Mouse (Mus musculus) limb, embryonic 13.5 days (tissue): Measurements from ENCODE around the gene Sik1. TPM values are rescaled to one million over a fixed set of nuclear protein-coding genes. Genes with fewer than 3 reads are reported as not detected.

ENCODE experiments used
- ATAC-seq: fragments of 200-750 bp; cut with Nextera tagmentation; 2 replicates; pipeline ENCODE4 v1.8.0; 2017; ENCODE audit warnings: low read depth, moderate number of reproducible peaks, moderate TSS enrichment; ENCODE audit not compliant: low FRiP score
- H3K27ac ChIP-seq: fragments of 300-500 bp; sonication (generic); 2 replicates; pipeline ENCODE4 v1.5.1; 2015; ENCODE audit warnings: inconsistent platforms, mild to moderate bottlenecking, moderate library complexity
- H3K27me3 ChIP-seq: fragments of 300-500 bp; sonication (generic); 2 replicates; pipeline ENCODE4 v1.6.1; 2015; ENCODE audit warnings: mild to moderate bottlenecking, inconsistent platforms
- H3K36me3 ChIP-seq: fragments of 300-500 bp; sonication (generic); 2 replicates; pipeline ENCODE4 v1.6.1; 2015; ENCODE audit warnings: inconsistent platforms, mild to moderate bottlenecking, moderate library complexity
- H3K4me1 ChIP-seq: fragments of 300-500 bp; sonication (generic); 2 replicates; pipeline ENCODE4 v1.6.1; 2015; ENCODE audit warnings: inconsistent platforms
- H3K4me2 ChIP-seq: fragments of 300-500 bp; sonication (generic); replicated peaks from 2 replicates; pipeline ENCODE4 v1.6.1; 2015; ENCODE audit warnings: inconsistent platforms, mild to moderate bottlenecking, moderate library complexity
- H3K4me3 ChIP-seq: fragments of 300-500 bp; sonication (generic); 2 replicates; pipeline ENCODE4 v1.5.1; 2015; ENCODE audit warnings: moderate library complexity, mild to moderate bottlenecking, inconsistent platforms
- H3K9ac ChIP-seq: fragments of 300-500 bp; sonication (generic); 2 replicates; pipeline ENCODE4 v1.6.1; 2015; ENCODE audit warnings: mild to moderate bottlenecking, inconsistent platforms
- H3K9me3 ChIP-seq: fragments of 300-500 bp; sonication (generic); 2 replicates; pipeline ENCODE4 v1.6.1; 2016; ENCODE audit warnings: inconsistent platforms
- WGBS: fragments of 180-500 bp; shearing (Covaris S2); methylation state at CpG from one replicate; pipeline ENCODE4 v1.1.7; 2015; 5-methylcytosine and 5-hydroxymethylcytosine counted together
- polyA plus RNA-seq: library from polyadenylated mRNA; unstranded; fragments of >200 nt; fragmentation: Nextera tagmentation; extraction: Ambion mirVana; gene quantifications from 2 replicates; pipeline ENCODE4 v1.2.1, GENCODE M21; 2015

The Sik1 gene
- polyA plus RNA-seq, 1 experiment from 2014 or later: 14.3 TPM

DNA sequence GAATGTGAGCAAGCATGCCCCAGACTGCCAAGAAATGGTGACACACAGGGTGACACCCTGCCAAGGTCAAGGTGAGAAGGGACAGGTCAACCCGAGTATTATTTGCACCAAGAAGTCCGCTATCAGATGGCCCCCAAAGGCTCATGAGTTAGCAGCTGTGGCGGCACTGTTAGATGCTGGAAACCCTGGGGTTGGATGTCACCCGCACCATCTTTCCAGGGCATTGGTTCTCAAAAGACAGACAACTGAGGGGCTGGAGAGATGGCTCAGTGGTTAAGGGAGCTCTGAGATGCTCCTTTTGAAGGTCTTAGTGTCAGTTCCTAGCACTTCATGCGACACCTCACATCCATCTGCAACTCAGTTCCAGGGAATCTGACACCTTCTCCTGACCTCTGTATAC lies 6.1 kb upstream of the Sik1 start:
- Histone ChIP-seq H3K9me3 (no peaks in the 10 kb centered on the region), H3K27me3 (no peaks in the 10 kb centered on the region), H3K36me3 (no peaks in the 10 kb centered on the region), H3K4me1 (peaks cover 10% of the 10 kb centered on the region), H3K27ac (no peak overlapping the region), H3K4me3 (no peak overlapping the region), H3K9ac (no peak overlapping the region), H3K4me2 (no peak overlapping the region)
- WGBS: 92% methylated on average over 5 of the region's 5 CpGs
- ATAC-seq: no peak

DNA sequence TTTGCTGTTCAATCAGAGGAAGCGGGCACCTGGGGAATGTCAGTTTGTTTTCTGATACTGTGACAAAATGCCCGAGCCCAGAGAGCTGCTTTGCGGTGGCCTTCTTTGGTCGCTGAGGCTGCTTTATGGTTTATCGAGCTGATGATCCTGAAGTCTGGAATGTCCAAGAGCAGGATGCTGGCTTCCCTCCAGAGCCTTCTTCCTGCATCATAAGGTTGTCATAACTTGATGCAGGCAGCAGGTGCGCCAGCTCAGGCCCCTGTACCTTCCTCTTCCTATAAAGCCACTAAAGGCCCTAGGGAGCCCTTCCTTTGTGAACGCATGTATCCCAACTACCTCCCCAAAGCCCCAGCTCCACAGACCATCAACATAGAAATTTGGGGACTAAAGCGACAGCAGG lies 5.3 kb upstream of the Sik1 start:
- Histone ChIP-seq H3K4me2 (no peak overlapping the region), H3K36me3 (no peaks in the 10 kb centered on the region), H3K9ac (no peak overlapping the region), H3K27ac (no peak overlapping the region), H3K4me3 (no peak overlapping the region), H3K9me3 (no peaks in the 10 kb centered on the region), H3K4me1 (peaks cover 14% of the 10 kb centered on the region), H3K27me3 (no peaks in the 10 kb centered on the region)
- WGBS: 89% methylated on average over 8 of the region's 8 CpGs
- ATAC-seq: no peak

DNA sequence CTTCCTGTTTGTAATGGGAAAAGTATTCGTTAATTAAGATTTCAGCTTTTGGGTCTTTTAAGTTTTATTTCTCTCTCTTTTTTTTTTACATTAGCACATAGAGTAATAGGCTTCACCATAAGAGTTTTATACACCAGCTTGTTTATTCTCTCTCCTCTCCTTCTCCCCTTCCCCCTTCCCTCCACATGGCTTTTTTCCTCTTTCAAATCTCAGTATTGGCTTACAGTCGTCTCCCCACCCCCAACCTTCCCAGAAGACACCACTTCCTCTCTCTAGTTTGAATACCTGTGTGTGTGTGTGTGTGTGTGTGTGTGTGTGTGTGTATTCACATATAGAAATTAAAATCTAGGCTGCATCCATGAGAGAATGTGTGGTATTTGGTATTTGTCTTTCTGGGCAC lies 3.8 kb upstream of the Sik1 start:
- WGBS: 45% methylated on average over 2 of the region's 2 CpGs
- H3K36me3 ChIP-seq: no peaks in the 10 kb centered on the region
- H3K4me2 ChIP-seq: no peak overlapping the region
- H3K4me3 ChIP-seq: no peak overlapping the region
- H3K4me1 ChIP-seq: peaks cover 16% of the 10 kb centered on the region
- H3K27me3 ChIP-seq: no peaks in the 10 kb centered on the region
- no peak for ATAC-seq
- H3K9ac ChIP-seq: no peak overlapping the region
- no peak overlapping the region for H3K27ac ChIP-seq
- H3K9me3 ChIP-seq: no peaks in the 10 kb centered on the region

GRCm38 (mm10) chr17:31858786-31859185 lies 3.2 kb upstream of the Sik1 start:
- Histone ChIP-seq H3K36me3 (no peaks in the 10 kb centered on the region), H3K9me3 (no peaks in the 10 kb centered on the region), H3K27me3 (no peaks in the 10 kb centered on the region), H3K27ac (no peak overlapping the region), H3K4me3 (no peak overlapping the region), H3K9ac (no peak overlapping the region), H3K4me2 (no peak overlapping the region), H3K4me1 (peaks cover 19% of the 10 kb centered on the region)
- ATAC-seq: no peak
- 77% methylated on average over 2 of the region's 2 CpGs for WGBS

DNA sequence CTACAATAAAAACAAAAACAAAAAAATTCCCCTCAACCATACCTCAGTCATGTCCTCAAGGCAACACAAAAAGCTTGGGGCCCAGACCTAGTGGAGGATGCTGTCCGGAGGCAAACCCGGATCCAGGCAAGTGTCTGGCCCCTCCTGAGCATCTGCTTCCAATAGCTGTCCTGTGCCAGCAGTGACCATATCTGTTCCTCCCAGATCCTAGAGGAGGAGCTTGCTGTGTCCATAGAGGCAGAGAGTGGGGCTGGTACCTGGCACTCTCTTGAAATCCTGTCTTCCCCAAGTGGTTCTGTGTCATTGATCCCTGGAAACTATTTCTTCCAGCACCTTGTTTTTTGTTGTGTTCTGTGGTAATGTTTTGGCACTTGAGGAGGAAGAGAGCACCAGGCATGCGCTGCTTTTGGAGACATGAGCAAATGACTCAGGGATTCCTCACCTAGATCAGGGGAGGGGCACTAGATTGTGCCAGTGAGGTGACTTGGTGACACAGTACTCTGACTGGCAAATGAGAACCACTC lies 2.4 kb upstream of the Sik1 start:
- Histone ChIP-seq H3K4me3 (no peak overlapping the region), H3K27me3 (no peaks in the 10 kb centered on the region), H3K9ac (no peak overlapping the region), H3K27ac (no peak overlapping the region), H3K9me3 (no peaks in the 10 kb centered on the region), H3K36me3 (no peaks in the 10 kb centered on the region), H3K4me2 (no peak overlapping the region), H3K4me1 (peaks cover 27% of the 10 kb centered on the region)
- no peak for ATAC-seq
- 85% methylated on average over 3 of the region's 3 CpGs for WGBS

DNA sequence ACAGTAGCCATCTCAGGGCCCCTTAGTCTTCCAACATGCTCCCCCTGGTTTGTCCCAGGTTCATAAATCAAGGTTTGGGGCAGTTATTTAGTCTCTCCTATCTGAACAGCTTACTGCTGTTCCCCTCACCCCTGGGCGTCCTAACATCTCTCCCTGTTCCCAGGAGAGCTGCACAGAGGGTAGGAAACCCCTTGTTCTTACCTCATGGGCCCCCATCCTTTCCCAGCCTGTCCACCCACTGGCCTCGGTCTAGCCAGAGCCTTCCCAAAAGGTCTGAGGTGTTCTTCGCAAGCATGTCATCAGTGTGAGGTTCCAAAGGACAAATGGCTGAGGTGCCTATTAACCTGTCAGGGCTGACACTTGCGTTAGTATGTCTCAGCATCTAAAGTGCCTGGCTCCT lies 1.6 kb upstream of the Sik1 start:
- no peak overlapping the region for H3K4me3 ChIP-seq
- no peak overlapping the region for H3K9ac ChIP-seq
- H3K27me3 ChIP-seq: no peaks in the 10 kb centered on the region
- WGBS: 76% methylated on average over 4 of the region's 4 CpGs
- peaks cover 31% of the 10 kb centered on the region for H3K4me1 ChIP-seq
- H3K36me3 ChIP-seq: no peaks in the 10 kb centered on the region; the same call in 1 of the 2 replicates
- no peaks in the 10 kb centered on the region for H3K9me3 ChIP-seq
- no peak for ATAC-seq
- 0 out of 2 replicates have a peak overlapping the region, but pooled peaks have one; percentile 82 for H3K27ac ChIP-seq
- H3K4me2 ChIP-seq: peak overlapping the region; percentile 73

DNA sequence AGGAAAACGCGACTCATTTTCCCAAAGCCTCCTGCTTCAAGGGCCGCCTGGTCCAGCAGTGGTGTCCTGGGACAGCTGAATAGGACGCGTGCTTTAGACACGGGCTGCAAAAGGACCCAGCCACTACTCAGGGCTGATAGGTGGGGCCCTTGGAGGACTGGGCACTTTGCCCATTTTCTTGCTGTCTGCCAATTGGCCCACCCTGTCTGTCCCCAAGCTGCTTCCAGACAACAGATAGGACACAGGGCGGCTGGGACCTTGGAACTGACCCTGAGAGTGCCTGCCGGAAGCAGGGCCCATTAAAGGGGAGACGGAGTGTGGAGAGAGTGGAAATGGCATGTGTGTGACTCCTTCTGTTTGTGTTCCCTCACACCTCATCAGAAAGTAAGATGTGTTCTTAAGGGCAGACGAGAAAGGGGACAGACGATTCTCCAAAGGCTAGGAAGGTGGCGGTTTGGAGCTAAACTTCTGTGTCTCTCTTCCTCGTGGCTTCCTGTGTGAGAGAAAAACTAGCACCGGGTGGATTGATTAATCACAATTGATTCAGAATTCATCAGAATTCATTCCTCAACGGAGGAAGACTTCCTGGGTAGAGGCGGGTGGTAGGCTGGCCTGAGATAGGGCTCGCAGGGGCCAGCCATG lies 1.0 kb upstream of the Sik1 start:
- no peaks in the 10 kb centered on the region; the same call in 1 of the 2 replicates for H3K36me3 ChIP-seq
- H3K4me2 ChIP-seq: peak overlapping the region; percentile 73
- peak overlapping the region; percentile 90 for H3K4me3 ChIP-seq
- peak overlapping the region; percentile 82 for H3K27ac ChIP-seq
- H3K4me1 ChIP-seq: peaks cover 33% of the 10 kb centered on the region
- peak overlapping the region; percentile 70 for H3K9ac ChIP-seq
- peak; percentile 69 for ATAC-seq
- H3K27me3 ChIP-seq: no peaks in the 10 kb centered on the region
- 23% methylated on average over 17 of the region's 17 CpGs for WGBS
- H3K9me3 ChIP-seq: no peaks in the 10 kb centered on the region

- Histone ChIP-seq H3K4me1 (peaks cover 35% of the 10 kb centered on the region), H3K9ac (peak overlapping the region; percentile 89), H3K4me3 (peak overlapping the region; percentile 90), H3K4me2 (peak overlapping the region; percentile 87), H3K27me3 (no peaks in the 10 kb centered on the region), H3K27ac (peak overlapping the region; percentile 15; the same call in 1 of the 2 replicates), H3K36me3 (peaks cover 12% of the 10 kb centered on the region), H3K9me3 (no peaks in the 10 kb centered on the region)
- peak; percentile 48 for ATAC-seq
- WGBS: under 1% methylated on average over 73 of the region's 73 CpGs
Observed at GRCm38 (mm10) chr17:31854770-31855596, 621 bp downstream of the Sik1 start.

DNA sequence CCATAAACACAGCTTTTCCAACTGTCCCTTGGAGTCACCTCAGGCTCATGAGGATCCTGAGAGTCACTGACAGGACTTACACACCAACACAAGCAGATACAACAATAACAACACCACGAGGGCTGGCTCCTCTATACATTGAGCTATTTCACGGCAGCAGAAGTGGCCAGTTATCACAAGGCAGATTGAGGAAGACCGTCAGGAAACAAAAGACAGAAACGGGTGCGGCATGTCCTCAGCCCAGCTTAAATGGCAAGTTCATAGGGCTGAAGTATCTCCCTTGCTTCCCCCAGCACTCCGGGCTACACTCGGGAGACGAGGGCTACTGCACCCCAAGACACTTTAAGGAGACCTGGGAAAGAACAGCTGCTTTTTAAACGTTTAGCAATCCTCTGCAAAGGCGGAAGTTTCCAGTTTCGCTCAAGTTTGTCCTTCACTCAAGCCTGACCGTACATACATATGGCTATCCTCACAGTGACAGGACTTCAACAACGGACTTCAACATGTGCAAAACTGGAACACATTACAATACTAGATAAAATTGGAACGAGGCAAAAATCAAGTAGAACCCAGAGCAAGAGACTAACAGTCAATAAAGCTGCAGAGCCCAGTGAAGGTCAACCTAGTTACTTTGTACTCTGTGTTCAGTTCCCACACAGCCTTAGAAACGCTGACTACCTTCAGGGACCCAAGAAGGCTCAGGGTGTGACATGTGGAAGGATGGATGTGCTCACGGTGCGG lies 2.0 kb downstream of the Sik1 start:
- peaks cover 26% of the 10 kb centered on the region for H3K36me3 ChIP-seq
- no peaks in the 10 kb centered on the region for H3K27me3 ChIP-seq
- H3K4me1 ChIP-seq: peaks cover 35% of the 10 kb centered on the region
- WGBS: 67% methylated on average over 17 of the region's 17 CpGs
- no peak for ATAC-seq
- H3K27ac ChIP-seq: no peak overlapping the region
- H3K4me3 ChIP-seq: peak overlapping the region; percentile 13
- H3K4me2 ChIP-seq: peak overlapping the region; percentile 87
- no peak overlapping the region for H3K9ac ChIP-seq
- H3K9me3 ChIP-seq: no peaks in the 10 kb centered on the region

GRCm38 (mm10) chr17:31852782-31853447 lies 2.7 kb downstream of the Sik1 start:
- Histone ChIP-seq H3K9me3 (no peaks in the 10 kb centered on the region), H3K27me3 (no peaks in the 10 kb centered on the region), H3K4me1 (peaks cover 35% of the 10 kb centered on the region), H3K4me3 (peak overlapping the region; percentile 13), H3K9ac (no peak overlapping the region), H3K4me2 (peak overlapping the region; percentile 87), H3K36me3 (peaks cover 33% of the 10 kb centered on the region), H3K27ac (no peak overlapping the region)
- no peak for ATAC-seq
- WGBS: 74% methylated on average over 12 of the region's 12 CpGs

GRCm38 (mm10) chr17:31851816-31852476 lies 3.7 kb downstream of the Sik1 start:
- Histone ChIP-seq H3K27me3 (no peaks in the 10 kb centered on the region), H3K9me3 (no peaks in the 10 kb centered on the region), H3K4me3 (no peak overlapping the region), H3K4me1 (peaks cover 31% of the 10 kb centered on the region), H3K9ac (no peak overlapping the region), H3K36me3 (peaks cover 43% of the 10 kb centered on the region), H3K4me2 (no peak overlapping the region), H3K27ac (no peak overlapping the region)
- ATAC-seq: no peak
- WGBS: 85% methylated on average over 6 of the region's 6 CpGs
